Mouse (Mus musculus): ENCODE measurements around the gene Hmgn5. TPM values are rescaled to one million over a fixed set of nuclear protein-coding genes. Genes with fewer than 3 reads are reported as not detected.

Hmgn5 gene
- 10 to 100 TPM in 1 of 2 experiments, 1 to 10 TPM in 1; 9.1 to 10.4 TPM for total RNA-seq (2021)
- long read RNA-seq, experiment 1, transcript Hmgn5-201 (6 exons, 1,934 nt): major isoform, 15 of 16 reads
- long read RNA-seq, experiment 1, partial matches to known transcripts: 1 of 16 reads
- long read RNA-seq, experiment 1, other reads (novel, unspliced or antisense): 0 of 16 reads
- long read RNA-seq, experiment 2, transcript Hmgn5-201 (6 exons, 1,934 nt): major isoform, 16 of 16 reads
- long read RNA-seq, experiment 2, partial matches to known transcripts: 0 of 16 reads
- long read RNA-seq, experiment 2, other reads (novel, unspliced or antisense): 0 of 16 reads

DNA sequence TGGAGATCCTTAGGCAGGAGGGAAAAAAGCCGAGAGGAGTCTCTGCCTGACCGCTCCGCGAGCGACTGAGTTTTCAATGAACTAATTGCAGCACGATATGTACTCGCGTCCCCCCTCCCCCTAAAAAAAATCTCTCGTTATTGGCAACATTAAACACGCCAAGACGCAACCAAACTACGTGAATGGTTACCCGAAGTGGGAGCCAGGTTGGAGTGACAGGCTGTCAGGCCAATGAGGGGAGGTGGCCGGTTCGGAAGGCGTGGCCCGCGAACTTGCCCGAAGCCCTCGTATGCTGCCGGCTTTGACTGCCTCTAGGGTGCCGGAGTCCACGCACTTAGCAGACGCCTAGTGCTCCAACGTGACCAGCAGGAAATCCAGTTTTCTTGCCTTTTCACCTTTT is at the start of gene Hmgn5:
Hmgn5 (minus strand) TSS at position 122 of the 400 bp plus-strand sequence.
- peak within 1 kb of the TSS; percentile 70 for H3K4me3 ChIP-seq
- peak; percentile 83 to 89 for DNase-seq (ENCODE audit: low spot score in 2 of 2)
- peak within 1 kb of the TSS; percentile 83 for H3K27ac ChIP-seq
- TF ChIP-seq CTCF (conservative IDR thresholded peaks at IDR 0.05): no peak

DNA sequence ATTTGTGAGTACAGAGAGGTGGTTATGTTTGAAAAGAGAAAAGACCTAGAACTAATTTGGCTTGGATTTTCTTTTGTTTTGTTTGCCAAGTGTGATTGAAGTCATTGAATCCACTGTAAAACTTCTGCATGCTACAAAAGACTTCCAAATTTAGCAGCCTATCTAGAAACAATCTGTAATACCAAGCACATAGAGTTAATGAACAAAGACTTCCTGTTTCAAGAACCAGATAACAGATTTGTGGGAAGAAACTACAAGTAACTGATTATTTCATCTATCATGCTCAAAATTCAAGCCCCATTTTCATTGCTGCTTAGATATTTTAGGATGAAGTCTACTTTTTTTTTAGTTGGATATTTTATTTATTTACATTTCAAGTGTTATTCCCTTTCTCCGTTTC is 34.6 kb upstream of the Hmgn5 start:
- Histone ChIP-seq H3K4me3 (no peak overlapping the region), H3K27ac (no peak overlapping the region)
- no peak for TF ChIP-seq CTCF (conservative IDR thresholded peaks at IDR 0.05)
- no peak for DNase-seq (ENCODE audit: low spot score in 2 of 2)

DNA sequence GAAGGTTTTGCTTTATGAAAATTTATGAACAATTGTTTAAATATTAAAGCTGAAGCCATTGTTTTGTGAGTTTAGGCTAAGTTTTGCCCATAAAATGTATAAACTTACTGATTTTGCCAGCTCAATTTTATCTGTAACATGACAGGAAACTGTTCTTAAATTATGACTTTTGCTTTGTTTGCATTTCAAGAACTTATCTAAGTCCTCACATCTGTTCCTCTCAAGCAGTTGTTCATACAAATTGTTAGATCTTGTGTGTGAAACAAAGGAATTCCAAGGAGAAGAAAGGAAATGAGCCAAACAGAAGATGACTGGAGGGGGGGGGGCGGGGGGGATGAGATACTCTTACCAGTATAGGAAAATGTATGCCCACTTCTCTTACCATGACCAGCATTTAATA is 13.0 kb upstream of the Hmgn5 start:
- TF ChIP-seq CTCF (conservative IDR thresholded peaks at IDR 0.05): no peak
- no peak overlapping the region for H3K4me3 ChIP-seq
- DNase-seq (ENCODE audit: low spot score in 2 of 2): no peak
- no peak overlapping the region for H3K27ac ChIP-seq

DNA sequence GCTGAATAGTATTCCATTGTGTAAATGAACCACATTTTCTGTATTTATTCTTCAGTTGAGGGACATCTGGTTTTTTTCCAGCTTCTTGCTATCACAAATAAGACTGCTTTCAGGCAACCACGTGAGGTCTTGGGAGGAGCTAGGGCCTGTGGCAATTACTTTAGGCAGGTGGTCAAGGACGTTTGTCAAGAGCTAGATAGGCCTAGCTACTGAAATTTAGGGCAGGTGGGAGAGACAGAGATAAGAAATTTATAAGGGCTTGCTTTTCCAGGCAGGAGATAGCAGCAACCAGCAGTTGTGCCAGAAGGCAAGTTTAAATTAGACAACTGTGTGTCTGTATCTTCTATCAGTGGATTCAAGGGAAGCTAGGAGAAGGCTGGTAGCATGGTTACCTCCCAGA is 7.7 kb upstream of the Hmgn5 start:
- Histone ChIP-seq H3K27ac (no peak overlapping the region), H3K4me3 (no peak overlapping the region)
- TF ChIP-seq CTCF (conservative IDR thresholded peaks at IDR 0.05): no peak
- DNase-seq (ENCODE audit: low spot score in 2 of 2): no peak

DNA sequence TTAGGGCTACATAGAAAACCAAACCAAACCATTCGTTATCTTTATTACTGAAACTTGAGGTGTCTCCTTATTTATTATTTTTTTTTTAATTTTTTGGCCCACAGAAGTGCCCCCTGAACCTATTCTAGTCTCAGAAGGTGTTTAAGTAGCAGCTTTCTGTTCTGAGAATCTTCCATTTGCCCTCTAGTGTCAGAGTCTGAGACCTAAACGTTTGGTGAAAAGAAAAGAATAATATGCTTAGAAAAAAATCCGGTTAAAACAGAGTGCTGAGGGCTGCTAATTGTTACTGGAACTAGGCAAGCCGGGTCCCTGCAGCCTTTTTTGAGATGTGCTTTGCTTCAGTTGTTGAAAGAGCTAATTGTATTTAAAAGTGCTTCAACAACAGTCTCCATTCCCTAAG is 962 bp upstream of the Hmgn5 start:
- TF ChIP-seq CTCF (conservative IDR thresholded peaks at IDR 0.05): no peak; the same call in 1 of the 2 replicates
- Histone ChIP-seq H3K27ac (no peak overlapping the region; the same call in 1 of the 2 replicates), H3K4me3 (peak overlapping the region; percentile 70; the same call in 1 of the 2 replicates)
- DNase-seq (ENCODE audit: low spot score in 2 of 2): no peak

DNA sequence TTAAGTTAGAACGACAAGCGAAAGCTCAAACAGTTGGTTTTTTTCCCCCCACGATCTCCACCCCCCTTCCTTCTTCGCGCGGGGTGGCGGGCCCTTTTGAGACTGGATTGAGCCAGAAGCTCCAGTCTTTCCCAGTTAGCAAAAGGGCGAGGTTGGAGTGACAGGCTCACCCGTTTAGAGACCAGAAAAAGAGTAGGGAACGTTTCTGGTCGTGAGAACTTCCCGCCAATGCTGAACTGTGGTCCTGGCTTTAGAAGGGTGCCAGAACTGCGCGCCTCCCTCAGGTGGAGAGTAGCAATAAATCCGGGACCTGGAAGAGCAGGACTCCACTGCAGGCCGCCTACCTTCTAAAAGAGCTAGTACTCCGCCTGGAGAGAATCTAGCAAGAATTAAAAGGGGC is 482 bp upstream of the Hmgn5 start:
- peak; percentile 36 for TF ChIP-seq CTCF (conservative IDR thresholded peaks at IDR 0.05)
- Histone ChIP-seq H3K27ac (peak overlapping the region; percentile 75), H3K4me3 (peak overlapping the region; percentile 70)
- peak in 1 of 2 experiments; percentile 11 for DNase-seq (ENCODE audit: low spot score in 2 of 2)

DNA sequence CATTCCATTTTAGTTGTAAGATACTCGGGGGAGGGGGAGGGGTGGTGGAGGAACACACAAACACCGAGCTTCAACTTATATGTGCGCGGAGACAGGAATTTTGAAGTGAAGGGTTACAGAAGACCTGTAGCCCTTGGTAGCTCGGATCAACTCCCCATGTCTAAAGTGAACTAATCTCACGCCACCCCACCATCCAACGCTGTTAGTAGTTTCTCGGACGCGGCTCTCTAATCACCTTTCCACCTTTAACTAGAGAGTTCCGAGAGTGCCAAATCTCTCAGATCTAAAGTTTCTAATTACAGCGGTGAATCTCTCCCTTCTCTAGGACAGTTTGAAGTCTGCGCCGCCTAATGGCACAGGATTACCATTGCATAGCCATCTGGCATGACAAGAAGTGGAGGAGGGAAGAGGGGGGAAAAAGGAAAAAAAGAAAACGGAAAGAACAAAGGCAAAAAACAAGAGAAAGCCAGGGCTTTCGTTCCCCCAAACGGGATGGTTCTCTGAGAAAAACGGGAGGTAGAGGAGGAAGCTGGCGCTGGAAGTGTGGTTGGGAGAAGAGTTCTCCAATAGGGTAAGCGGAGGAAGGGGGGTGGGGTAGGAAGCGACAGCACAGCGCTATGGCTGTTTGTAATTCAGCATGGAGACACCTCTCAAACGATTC is 703 bp downstream of the Hmgn5 start:
- TF ChIP-seq CTCF (conservative IDR thresholded peaks at IDR 0.05): peak; percentile 76
- peak overlapping the region; percentile 83 for H3K27ac ChIP-seq
- peak; percentile 23 to 26 for DNase-seq (ENCODE audit: low spot score in 2 of 2)
- peak overlapping the region; percentile 70 for H3K4me3 ChIP-seq

DNA sequence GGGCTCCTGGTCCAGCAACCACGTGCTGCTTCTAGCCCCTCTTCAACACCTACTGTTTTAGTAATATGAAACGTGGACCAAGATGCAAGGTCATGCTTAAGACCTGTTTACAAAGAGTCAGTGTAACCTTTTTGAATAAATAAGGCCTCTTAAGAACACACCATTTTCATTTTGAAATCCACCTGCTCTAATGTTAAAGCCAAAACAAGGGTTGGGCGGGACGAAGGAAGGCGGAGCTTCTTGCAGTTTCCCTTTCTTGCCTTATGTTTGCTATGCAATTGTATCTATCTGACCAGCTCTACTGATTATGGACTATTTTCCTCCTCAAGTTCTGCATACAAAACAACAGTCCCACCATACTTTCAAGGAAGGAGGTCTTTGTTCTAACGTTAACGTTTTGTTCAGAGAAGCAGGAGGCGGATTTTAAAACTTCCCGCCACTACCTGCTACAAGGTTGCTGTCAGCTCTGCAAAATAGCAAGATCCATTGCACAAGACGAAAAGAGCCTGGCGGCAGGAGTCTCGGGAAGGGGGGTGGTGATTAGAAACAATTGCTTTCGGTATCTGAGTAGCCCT is 1.5 kb downstream of the Hmgn5 start:
- DNase-seq (ENCODE audit: low spot score in 2 of 2): no peak
- no peak for TF ChIP-seq CTCF (conservative IDR thresholded peaks at IDR 0.05)
- Histone ChIP-seq H3K4me3 (peak overlapping the region; percentile 70), H3K27ac (no peak overlapping the region)

DNA sequence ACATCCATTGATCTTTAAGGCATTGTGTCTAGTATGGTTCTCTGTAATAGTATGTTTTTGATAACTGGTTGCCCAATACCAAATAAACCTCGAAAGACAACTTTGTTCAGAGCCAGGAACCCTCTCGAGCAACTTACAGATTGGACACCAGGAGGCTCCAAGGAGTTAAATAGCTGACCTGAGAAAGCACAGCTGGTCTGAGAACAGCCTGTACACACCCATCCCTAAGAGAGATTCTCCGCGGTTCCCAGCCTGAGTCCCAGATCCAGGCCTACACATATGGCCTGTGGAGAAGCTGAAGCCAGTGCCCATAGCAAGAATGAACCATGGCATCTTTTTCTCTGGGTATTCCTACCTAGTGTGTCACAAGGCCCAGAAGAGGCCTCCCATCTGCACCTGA is 11.9 kb downstream of the Hmgn5 start:
- no peak; the same call in 1 of the 2 replicates for TF ChIP-seq CTCF (conservative IDR thresholded peaks at IDR 0.05)
- no peak for DNase-seq (ENCODE audit: low spot score in 2 of 2)
- H3K4me3 ChIP-seq: no peak overlapping the region
- H3K27ac ChIP-seq: no peak overlapping the region

Other genes starting within 250 kb of the Hmgn5 start
- gene Brwd3, start 179.0 kb downstream of the Hmgn5 start, total RNA-seq (2021): 10 to 100 TPM; 14.4 to 14.9 TPM
- 10 to 100 TPM; 82.6 to 82.7 TPM for gene Sh3bgrl, start 82.0 kb upstream of the Hmgn5 start, total RNA-seq (2021)
- gene Gm6377, start 183.4 kb upstream of the Hmgn5 start, total RNA-seq (2021): not detected